Mouse (Mus musculus): ENCODE measurements around the gene Zfp53. TPM values are rescaled to one million over a fixed set of nuclear protein-coding genes. Genes with fewer than 3 reads are reported as not detected.
A peak's percentile ranks its signal among the peaks of the same experiment; 100 is the strongest.

The Zfp53 gene
- polyA plus RNA-seq, 1 experiment from 2014 or later: 3.5 TPM

GRCm38 (mm10) chr17:21489500-21490001, 753 bp downstream of the Zfp53 start:
- WGBS (ENCODE audit: insufficient replicate concordance): 3% methylated on average over 8 of the region's 8 CpGs
- Histone ChIP-seq H3K36me3 (replicated peaks; ENCODE audit: insufficient read depth, low read length) (no peaks in the 10 kb centered on the region; the same call in 1 of the 2 replicates), H3K27ac (ENCODE audit: low read depth) (peak overlapping the region; percentile 87), H3K9me3 (ENCODE audit: low read length) (no peaks in the 10 kb centered on the region), H3K4me3 (ENCODE audit: low read depth, low read length) (peak overlapping the region; percentile 89), H3K4me1 (ENCODE audit: insufficient read depth) (peaks cover 22% of the 10 kb centered on the region), H3K4me2 (ENCODE audit: low read depth, low read length) (peak overlapping the region; percentile 94), H3K9ac (replicated peaks) (peak overlapping the region; percentile 81), H3K27me3 (ENCODE audit: insufficient read depth, low read length) (no peaks in the 10 kb centered on the region)
- TF ChIP-seq CTCF (IDR thresholded peaks at IDR 0.05; ENCODE audit: low read depth) (no peak), EP300 (IDR thresholded peaks at IDR 0.05; ENCODE audit: low read depth) (no peak)
- no peak for DNase-seq
- no peak for ATAC-seq

GRCm38 (mm10) chr17:21501365-21501764, 12.6 kb downstream of the Zfp53 start:
- WGBS (ENCODE audit: insufficient replicate concordance): 52% methylated on average over 1 of the region's 1 CpGs
- ATAC-seq (no peak), DNase-seq (no peak)
- no peak overlapping the region for H3K4me3 ChIP-seq (ENCODE audit: low read depth, low read length)
- no peak overlapping the region for H3K27ac ChIP-seq (ENCODE audit: low read depth)
- no peaks in the 10 kb centered on the region for H3K4me1 ChIP-seq (ENCODE audit: insufficient read depth)
- no peaks in the 10 kb centered on the region; the same call in 1 of the 2 replicates for H3K9me3 ChIP-seq (ENCODE audit: low read length)
- H3K36me3 ChIP-seq (replicated peaks; ENCODE audit: insufficient read depth, low read length): peaks cover 22% of the 10 kb centered on the region
- no peaks in the 10 kb centered on the region for H3K27me3 ChIP-seq (ENCODE audit: insufficient read depth, low read length)
- TF ChIP-seq CTCF (IDR thresholded peaks at IDR 0.05; ENCODE audit: low read depth): no peak
- TF ChIP-seq EP300 (IDR thresholded peaks at IDR 0.05; ENCODE audit: low read depth): no peak
- H3K9ac ChIP-seq (replicated peaks): no peak overlapping the region
- no peak overlapping the region for H3K4me2 ChIP-seq (ENCODE audit: low read depth, low read length)

DNA sequence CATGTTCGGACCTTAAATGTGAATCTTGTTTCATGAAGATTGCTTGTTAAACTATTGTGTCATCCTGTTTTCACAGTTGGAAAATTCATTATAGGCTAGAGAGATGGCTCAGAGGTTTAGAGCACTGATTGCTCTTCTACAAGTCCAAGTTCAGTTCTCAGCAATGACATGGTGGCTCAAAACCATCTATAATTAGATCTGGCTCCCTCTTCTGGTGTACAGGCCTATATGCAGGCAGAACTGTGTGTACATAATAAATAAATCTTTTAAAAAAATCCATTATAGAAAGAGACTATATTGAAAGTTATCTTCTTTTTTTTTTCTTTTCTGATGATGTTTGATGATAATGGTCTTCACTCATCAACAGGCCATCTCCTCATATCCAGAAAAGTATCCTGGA, 15.7 kb downstream of the Zfp53 start:
- ATAC-seq (no peak), DNase-seq (no peak)
- TF ChIP-seq CTCF (IDR thresholded peaks at IDR 0.05; ENCODE audit: low read depth) (peak; percentile 45), EP300 (IDR thresholded peaks at IDR 0.05; ENCODE audit: low read depth) (no peak)
- Histone ChIP-seq H3K4me1 (ENCODE audit: insufficient read depth) (no peaks in the 10 kb centered on the region), H3K4me3 (ENCODE audit: low read depth, low read length) (no peak overlapping the region), H3K36me3 (replicated peaks; ENCODE audit: insufficient read depth, low read length) (peaks cover 30% of the 10 kb centered on the region), H3K9ac (replicated peaks) (no peak overlapping the region), H3K9me3 (ENCODE audit: low read length) (no peaks in the 10 kb centered on the region), H3K27ac (ENCODE audit: low read depth) (no peak overlapping the region), H3K27me3 (ENCODE audit: insufficient read depth, low read length) (no peaks in the 10 kb centered on the region), H3K4me2 (ENCODE audit: low read depth, low read length) (no peak overlapping the region)
- WGBS (ENCODE audit: insufficient replicate concordance): 95% methylated on average over 1 of the region's 1 CpGs

GRCm38 (mm10) chr17:21506258-21506657, 17.5 kb downstream of the Zfp53 start:
- TF ChIP-seq CTCF (IDR thresholded peaks at IDR 0.05; ENCODE audit: low read depth): no peak
- TF ChIP-seq EP300 (IDR thresholded peaks at IDR 0.05; ENCODE audit: low read depth): no peak
- H3K4me3 ChIP-seq (ENCODE audit: low read depth, low read length): no peak overlapping the region
- ATAC-seq: no peak
- 88% methylated on average over 3 of the region's 3 CpGs for WGBS (ENCODE audit: insufficient replicate concordance)
- DNase-seq: no peak
- no peak overlapping the region for H3K9ac ChIP-seq (replicated peaks)
- no peaks in the 10 kb centered on the region for H3K27me3 ChIP-seq (ENCODE audit: insufficient read depth, low read length)
- no peak overlapping the region for H3K4me2 ChIP-seq (ENCODE audit: low read depth, low read length)
- H3K36me3 ChIP-seq (replicated peaks; ENCODE audit: insufficient read depth, low read length): peaks cover 23% of the 10 kb centered on the region
- H3K27ac ChIP-seq (ENCODE audit: low read depth): no peak overlapping the region
- H3K4me1 ChIP-seq (ENCODE audit: insufficient read depth): no peaks in the 10 kb centered on the region
- H3K9me3 ChIP-seq (ENCODE audit: low read length): no peaks in the 10 kb centered on the region

DNA sequence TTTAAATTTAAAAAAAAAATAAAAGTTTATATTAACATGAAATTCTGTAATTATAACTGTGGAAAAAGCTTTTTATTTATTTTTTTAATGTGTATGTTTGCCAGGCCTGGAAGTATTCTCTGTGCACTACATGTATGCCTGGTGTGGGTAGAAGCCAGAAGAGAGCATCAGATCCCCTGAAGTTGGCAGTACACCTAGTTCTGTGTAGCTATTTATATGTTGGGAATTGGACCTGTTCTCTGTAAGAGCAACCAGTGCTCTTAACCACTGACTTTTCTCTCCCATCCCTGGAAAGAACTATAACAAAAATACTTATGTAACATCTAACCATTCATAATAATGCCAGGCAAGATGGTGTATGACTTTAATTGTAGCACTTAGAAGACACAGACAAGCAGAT, 21.0 kb downstream of the Zfp53 start:
- Histone ChIP-seq H3K4me1 (ENCODE audit: insufficient read depth) (no peaks in the 10 kb centered on the region), H3K9me3 (ENCODE audit: low read length) (no peaks in the 10 kb centered on the region), H3K9ac (replicated peaks) (no peak overlapping the region), H3K36me3 (replicated peaks; ENCODE audit: insufficient read depth, low read length) (peaks cover 23% of the 10 kb centered on the region), H3K27me3 (ENCODE audit: insufficient read depth, low read length) (no peaks in the 10 kb centered on the region), H3K27ac (ENCODE audit: low read depth) (no peak overlapping the region), H3K4me3 (ENCODE audit: low read depth, low read length) (no peak overlapping the region), H3K4me2 (ENCODE audit: low read depth, low read length) (no peak overlapping the region)
- ATAC-seq: no peak
- TF ChIP-seq EP300 (IDR thresholded peaks at IDR 0.05; ENCODE audit: low read depth): no peak
- TF ChIP-seq CTCF (IDR thresholded peaks at IDR 0.05; ENCODE audit: low read depth): no peak
- no peak for DNase-seq

DNA sequence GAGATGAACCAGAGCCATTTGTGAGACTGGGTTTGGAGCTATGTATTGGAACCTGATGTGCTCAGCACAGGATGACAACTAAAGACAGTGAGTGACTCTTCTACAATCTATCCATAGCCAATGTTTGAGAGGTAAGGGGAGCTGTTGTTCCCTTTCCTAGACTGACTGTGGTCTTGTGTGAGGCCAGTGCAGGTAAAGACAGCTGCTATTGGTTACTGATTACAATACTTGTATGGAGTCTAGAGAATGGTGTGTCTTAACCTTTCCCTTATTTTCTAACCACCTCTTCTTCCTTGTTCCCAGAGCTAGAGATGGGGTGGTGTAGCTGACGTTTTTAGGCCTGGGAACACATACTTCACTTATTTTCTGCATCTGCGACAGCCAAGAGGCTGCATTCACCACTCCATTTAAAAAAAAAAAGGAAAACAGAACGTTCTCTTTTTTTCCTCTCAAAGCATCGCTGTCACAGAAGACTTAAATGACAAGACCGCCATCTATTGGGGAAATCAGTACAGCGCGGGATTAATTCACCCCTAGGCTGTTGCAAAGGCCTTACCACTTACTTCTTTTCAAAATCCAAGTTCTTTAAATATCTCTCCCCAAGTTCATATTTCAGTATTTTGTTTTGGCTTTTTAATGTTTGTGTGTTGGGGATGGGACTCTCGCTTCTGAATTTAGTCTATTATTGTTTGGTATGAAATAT, 26.8 kb downstream of the Zfp53 start:
- H3K4me1 ChIP-seq (ENCODE audit: insufficient read depth): peaks cover 7% of the 10 kb centered on the region
- no peaks in the 10 kb centered on the region for H3K36me3 ChIP-seq (replicated peaks; ENCODE audit: insufficient read depth, low read length)
- H3K9ac ChIP-seq (replicated peaks): no peak overlapping the region; the same call in 1 of the 2 replicates
- no peaks in the 10 kb centered on the region for H3K27me3 ChIP-seq (ENCODE audit: insufficient read depth, low read length)
- peak; percentile 61 for DNase-seq
- 3% methylated on average over 8 of the region's 8 CpGs for WGBS (ENCODE audit: insufficient replicate concordance)
- peak overlapping the region; percentile 70 for H3K4me3 ChIP-seq (ENCODE audit: low read depth, low read length)
- peak overlapping the region; percentile 97 for H3K4me2 ChIP-seq (ENCODE audit: low read depth, low read length)
- ATAC-seq: peak; percentile 71
- no peaks in the 10 kb centered on the region for H3K9me3 ChIP-seq (ENCODE audit: low read length)
- H3K27ac ChIP-seq (ENCODE audit: low read depth): peak overlapping the region; percentile 89
- peak; percentile 84 for TF ChIP-seq CTCF (IDR thresholded peaks at IDR 0.05; ENCODE audit: low read depth)
- TF ChIP-seq EP300 (IDR thresholded peaks at IDR 0.05; ENCODE audit: low read depth): no peak
